Mouse (Mus musculus): ENCODE data around the gene Fbxw4.

DNA sequence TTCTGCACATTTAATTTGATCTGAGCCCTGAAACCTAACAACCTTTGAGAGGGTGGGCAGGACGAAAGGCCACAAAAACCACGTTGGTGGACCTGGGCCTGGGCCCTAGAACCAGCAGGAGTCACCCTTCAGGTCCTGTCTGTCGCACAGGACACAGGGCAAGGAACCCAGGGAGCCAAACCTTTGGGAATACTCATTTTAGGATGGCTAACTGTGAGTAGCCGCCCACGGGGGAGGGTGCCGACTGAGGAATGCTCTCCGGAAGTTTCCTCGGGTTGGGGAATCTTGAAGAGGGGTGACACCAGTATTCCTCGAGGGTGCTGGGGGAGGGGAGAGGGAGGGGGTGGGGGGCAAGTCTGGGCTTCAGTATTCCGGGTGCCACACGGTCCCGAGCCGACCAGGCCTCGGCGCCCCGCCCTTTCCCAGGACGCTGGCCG is 793 bp downstream of the Fbxw4 start:
- TF ChIP-seq CTCF (IDR thresholded peaks at IDR 0.05; ENCODE audit: low read depth, low read length) (no peak), EP300 (IDR thresholded peaks at IDR 0.05; ENCODE audit: insufficient read depth, low read depth, low read length) (no peak)
